Mouse (Mus musculus): Measurements from ENCODE around the gene Dhx9.

DNA sequence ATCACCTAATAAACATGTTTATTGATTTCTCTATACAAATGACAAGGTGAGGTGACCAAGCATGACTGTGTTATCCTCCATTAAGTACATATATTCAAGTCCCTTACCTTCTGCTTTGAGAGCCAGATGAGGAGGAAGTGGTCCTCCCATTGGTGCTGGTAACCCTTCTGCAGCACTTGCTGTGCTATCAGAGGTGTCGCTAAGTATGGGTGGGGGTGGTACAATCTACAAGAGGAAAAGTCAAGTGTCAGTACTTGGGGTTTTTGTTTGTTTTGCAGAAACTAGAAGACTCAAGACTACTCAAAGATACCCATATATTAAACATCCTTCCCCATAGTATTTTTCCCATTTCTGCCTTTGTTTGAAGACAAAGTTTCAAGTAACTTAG lies 6.4 kb downstream of the Dhx9 start:
- no peak for TF ChIP-seq POLR2A (IDR thresholded peaks at IDR 0.05; ENCODE audit: control insufficient read depth, low read depth, low read length)
- TF ChIP-seq CTCF (IDR thresholded peaks at IDR 0.05; ENCODE audit: control insufficient read depth, insufficient read depth, insufficient replicate concordance, low read depth, low read length), result no peak

Measured in testis, adult 2 months (tissue).